Mouse (Mus musculus) limb, embryonic 10.5 days (tissue): ENCODE measurements around the gene Snf8. TPM values are rescaled to one million over a fixed set of nuclear protein-coding genes. Genes with fewer than 3 reads are reported as not detected.

Source experiments
- DNase-seq: peaks from one replicate; pipeline ENCODE4 v3.0.0-alpha.2; 2017; ENCODE audit warnings: low spot score
- H3K27ac ChIP-seq: fragments of 300-500 bp; sonication (generic); 2 replicates; pipeline ENCODE4 v1.5.1; 2016; ENCODE audit warnings: mild to moderate bottlenecking
- H3K27me3 ChIP-seq: fragments of 300-500 bp; sonication (generic); 2 replicates; pipeline ENCODE4 v1.6.1; 2016; ENCODE audit warnings: low read depth, mild to moderate bottlenecking; ENCODE audit not compliant: poor library complexity, severe bottlenecking
- H3K36me3 ChIP-seq: fragments of 300-500 bp; sonication (generic); 2 replicates; pipeline ENCODE4 v1.6.1; 2016; ENCODE audit warnings: mild to moderate bottlenecking, moderate library complexity
- H3K4me1 ChIP-seq: fragments of 300-500 bp; sonication (generic); 2 replicates; pipeline ENCODE4 v1.6.1; 2016
- H3K4me3 ChIP-seq: fragments of 300-500 bp; sonication (generic); 2 replicates; pipeline ENCODE4 v1.5.1; 2016; ENCODE audit warnings: mild to moderate bottlenecking, moderate library complexity
- H3K9me3 ChIP-seq: fragments of 300-500 bp; sonication (generic); replicated peaks from 2 replicates; pipeline ENCODE4 v1.6.1; 2016; ENCODE audit warnings: mild to moderate bottlenecking
- WGBS: fragments of 180-500 bp; shearing (Covaris S2); methylation state at CpG from one replicate; pipeline ENCODE4 v1.1.7; 2016; 5-methylcytosine and 5-hydroxymethylcytosine counted together
- polyA plus RNA-seq: library from polyadenylated mRNA; unstranded; fragments of >200 nt; fragmentation: Nextera tagmentation; extraction: Ambion mirVana; gene quantifications from 2 replicates; pipeline ENCODE4 v1.2.1, GENCODE M21; 2016

The Snf8 gene
- polyA plus RNA-seq, 1 experiment from 2014 or later: 108 TPM

GRCm38 (mm10) chr11:96006367-96006851 is 28.3 kb upstream of the Snf8 start:
- peak overlapping the region; percentile 99 for H3K27ac ChIP-seq
- DNase-seq: no peak
- no peaks in the 10 kb centered on the region for H3K27me3 ChIP-seq
- H3K9me3 ChIP-seq: no peaks in the 10 kb centered on the region
- peaks cover 32% of the 10 kb centered on the region for H3K4me1 ChIP-seq
- under 1% methylated on average over 33 of the region's 33 CpGs for WGBS
- H3K4me3 ChIP-seq: peak overlapping the region; percentile 99
- peaks cover 18% of the 10 kb centered on the region for H3K36me3 ChIP-seq

GRCm38 (mm10) chr11:96006852-96007515 is 27.7 kb upstream of the Snf8 start:
- Histone ChIP-seq H3K4me1 (peaks cover 32% of the 10 kb centered on the region), H3K4me3 (peak overlapping the region; percentile 99), H3K27ac (peak overlapping the region; percentile 99), H3K36me3 (peaks cover 13% of the 10 kb centered on the region), H3K9me3 (no peaks in the 10 kb centered on the region), H3K27me3 (no peaks in the 10 kb centered on the region)
- DNase-seq: peak; percentile 93
- WGBS: under 1% methylated on average over 65 of the region's 67 CpGs

GRCm38 (mm10) chr11:96007516-96008235 is 27.0 kb upstream of the Snf8 start:
- WGBS: under 1% methylated on average over 33 of the region's 33 CpGs
- Histone ChIP-seq H3K36me3 (peaks cover 9% of the 10 kb centered on the region; the same call in 1 of the 2 replicates), H3K4me1 (peaks cover 28% of the 10 kb centered on the region), H3K27me3 (no peaks in the 10 kb centered on the region), H3K9me3 (no peaks in the 10 kb centered on the region), H3K27ac (peak overlapping the region; percentile 99), H3K4me3 (peak overlapping the region; percentile 99)
- DNase-seq: no peak

- WGBS: 0% methylated on average over 1 of the region's 1 CpGs
- Histone ChIP-seq H3K36me3 (no peaks in the 10 kb centered on the region), H3K9me3 (no peaks in the 10 kb centered on the region), H3K4me3 (no peak overlapping the region; the same call in 1 of the 2 replicates), H3K27me3 (no peaks in the 10 kb centered on the region), H3K27ac (peak overlapping the region; percentile 25; the same call in 1 of the 2 replicates), H3K4me1 (peaks cover 26% of the 10 kb centered on the region)
- DNase-seq: no peak
Measured at GRCm38 (mm10) chr11:96008827-96009226, 25.9 kb upstream of the Snf8 start.

- Histone ChIP-seq H3K4me1 (peaks cover 31% of the 10 kb centered on the region), H3K4me3 (peak overlapping the region; percentile 36), H3K27ac (peak overlapping the region; percentile 79), H3K9me3 (no peaks in the 10 kb centered on the region), H3K36me3 (no peaks in the 10 kb centered on the region), H3K27me3 (no peaks in the 10 kb centered on the region)
- no peak for DNase-seq
- 5% methylated on average over 5 of the region's 8 CpGs for WGBS
Measured at GRCm38 (mm10) chr11:96011982-96012381, 22.7 kb upstream of the Snf8 start.

- Histone ChIP-seq H3K9me3 (no peaks in the 10 kb centered on the region), H3K4me3 (no peak overlapping the region), H3K36me3 (no peaks in the 10 kb centered on the region), H3K27ac (no peak overlapping the region), H3K27me3 (no peaks in the 10 kb centered on the region), H3K4me1 (peaks cover 32% of the 10 kb centered on the region)
- no peak for DNase-seq
- 42% methylated on average over 5 of the region's 5 CpGs for WGBS
Measured at GRCm38 (mm10) chr11:96015421-96015820, 19.3 kb upstream of the Snf8 start.

GRCm38 (mm10) chr11:96017941-96018351 is 16.7 kb upstream of the Snf8 start:
- Histone ChIP-seq H3K27ac (peak overlapping the region; percentile 57; the same call in 1 of the 2 replicates), H3K9me3 (no peaks in the 10 kb centered on the region), H3K4me1 (peaks cover 14% of the 10 kb centered on the region), H3K27me3 (no peaks in the 10 kb centered on the region), H3K36me3 (no peaks in the 10 kb centered on the region), H3K4me3 (no peak overlapping the region)
- no peak for DNase-seq
- WGBS: 11% methylated on average over 9 of the region's 9 CpGs

GRCm38 (mm10) chr11:96020622-96021021 is 14.1 kb upstream of the Snf8 start:
- Histone ChIP-seq H3K4me1 (peaks cover 14% of the 10 kb centered on the region), H3K4me3 (no peak overlapping the region), H3K27me3 (no peaks in the 10 kb centered on the region), H3K9me3 (no peaks in the 10 kb centered on the region), H3K27ac (no peak overlapping the region), H3K36me3 (no peaks in the 10 kb centered on the region)
- WGBS: 60% methylated on average over 4 of the region's 4 CpGs
- DNase-seq: no peak

GRCm38 (mm10) chr11:96028130-96028529 is 6.6 kb upstream of the Snf8 start:
- H3K9me3 ChIP-seq: no peaks in the 10 kb centered on the region
- H3K27ac ChIP-seq: no peak overlapping the region; the same call in 1 of the 2 replicates
- no peaks in the 10 kb centered on the region for H3K4me1 ChIP-seq
- H3K27me3 ChIP-seq: peaks cover 6% of the 10 kb centered on the region
- DNase-seq: no peak
- no peaks in the 10 kb centered on the region for H3K36me3 ChIP-seq
- H3K4me3 ChIP-seq: no peak overlapping the region
- WGBS: 67% methylated on average over 5 of the region's 5 CpGs

GRCm38 (mm10) chr11:96030571-96030970 is 4.1 kb upstream of the Snf8 start:
- DNase-seq: no peak
- peaks cover 6% of the 10 kb centered on the region for H3K27me3 ChIP-seq
- 90% methylated on average over 3 of the region's 3 CpGs for WGBS
- H3K27ac ChIP-seq: no peak overlapping the region
- H3K36me3 ChIP-seq: no peaks in the 10 kb centered on the region
- peaks cover 6% of the 10 kb centered on the region for H3K4me1 ChIP-seq
- H3K9me3 ChIP-seq: no peaks in the 10 kb centered on the region
- H3K4me3 ChIP-seq: no peak overlapping the region

GRCm38 (mm10) chr11:96031701-96032100 is 3.0 kb upstream of the Snf8 start:
- no peak overlapping the region for H3K27ac ChIP-seq
- H3K36me3 ChIP-seq: 0 out of 2 replicates have a peak, but pooled peaks cover 4% of the 10 kb centered on the region
- peaks cover 9% of the 10 kb centered on the region for H3K4me1 ChIP-seq
- no peaks in the 10 kb centered on the region for H3K9me3 ChIP-seq
- no peak for DNase-seq
- peaks cover 6% of the 10 kb centered on the region for H3K27me3 ChIP-seq
- WGBS: 84% methylated on average over 2 of the region's 2 CpGs
- H3K4me3 ChIP-seq: no peak overlapping the region

GRCm38 (mm10) chr11:96033264-96033663 is 1.4 kb upstream of the Snf8 start:
- no peak overlapping the region for H3K27ac ChIP-seq
- no peak overlapping the region for H3K4me3 ChIP-seq
- peaks cover 5% of the 10 kb centered on the region; the same call in 1 of the 2 replicates for H3K36me3 ChIP-seq
- H3K27me3 ChIP-seq: peaks cover 6% of the 10 kb centered on the region
- peaks cover 9% of the 10 kb centered on the region for H3K4me1 ChIP-seq
- 97% methylated on average over 3 of the region's 3 CpGs for WGBS
- H3K9me3 ChIP-seq: no peaks in the 10 kb centered on the region
- no peak for DNase-seq

- peaks cover 10% of the 10 kb centered on the region for H3K36me3 ChIP-seq
- H3K27ac ChIP-seq: peak overlapping the region; percentile 85
- DNase-seq: no peak
- H3K4me1 ChIP-seq: peaks cover 9% of the 10 kb centered on the region
- H3K4me3 ChIP-seq: peak overlapping the region; percentile 80
- no peaks in the 10 kb centered on the region for H3K9me3 ChIP-seq
- H3K27me3 ChIP-seq: peaks cover 4% of the 10 kb centered on the region
- 46% methylated on average over 8 of the region's 8 CpGs for WGBS
Measured at GRCm38 (mm10) chr11:96034116-96034515, 569 bp upstream of the Snf8 start.
